Comparison of ENCODE assay signal across 7 mouse cellular contexts in genomic region chr16:93938400-93938846, GRCm38 (mm10). TPM values are rescaled to one million over a fixed set of nuclear protein-coding genes. Genes with fewer than 3 reads are reported as not detected.
DNase-seq lines count a peak whose midpoint lies in the region; ATAC-seq and TF ChIP-seq lines count a peak whose summit lies in the region.

No protein-coding gene starts in this region.

- CTCF ChIA-PET in Patski (lab: Charles Lee) = interaction anchor here (0.7 to 2.1 kb wide), 21 partner anchors 9 to 408 kb away, joined by 3 to 22 read pairs (median 4); no protein-coding TSS in a partner anchor

- H3K27ac ChIP-seq in forebrain, embryonic 13.5 days = no peak overlapping the region
- no peak overlapping the region for H3K27ac ChIP-seq in hindbrain, embryonic 13.5 days

- intact Hi-C loops in left cerebral cortex, postnatal 25 days (cut with DNase I) = loop anchor here (1.0 to 5.0 kb wide), 2 partner anchors 74 to 320 kb away; no protein-coding TSS in a partner anchor

- peaks cover 2% of the 10 kb centered on the region for H3K27me3 ChIP-seq in Patski
- peaks cover 40% of the 10 kb centered on the region for H3K27me3 ChIP-seq in forebrain, embryonic 13.5 days
- H3K27me3 ChIP-seq in hindbrain, embryonic 13.5 days = peaks cover 52% of the 10 kb centered on the region

- peak; percentile 89 for TF ChIP-seq CTCF in Patski (IDR thresholded peaks at IDR 0.05)

- in situ Hi-C loops in Patski (cut with MboI; ENCODE audit: low pct_unique_long_range_greater_than_20kb) = no loop called here

- peak overlapping the region; percentile 50; the same call in 1 of the 2 replicates for H3K9ac ChIP-seq in forebrain, embryonic 13.5 days
- H3K9ac ChIP-seq in hindbrain, embryonic 13.5 days = no peak overlapping the region; the same call in 1 of the 2 replicates

- WGBS in forebrain, embryonic 13.5 days = 13% methylated on average over 16 of the region's 16 CpGs
- WGBS in hindbrain, embryonic 13.5 days = 15% methylated on average over 16 of the region's 16 CpGs

- peak overlapping the region; percentile 56 for H3K4me2 ChIP-seq in forebrain, embryonic 13.5 days
- H3K4me2 ChIP-seq in hindbrain, embryonic 13.5 days = peak overlapping the region; percentile 49

- ATAC-seq in Patski = no peak
- ATAC-seq in forebrain, embryonic 13.5 days = no peak
- no peak for ATAC-seq in hindbrain, embryonic 13.5 days (ENCODE audit: low FRiP score)
- peak; percentile 71 for ATAC-seq in megakaryocyte progenitor cell, adult 5-6 weeks (replicated peaks; ENCODE audit: poor library complexity)

- 0 out of 2 replicates have a peak, but pooled peaks cover 2% of the 10 kb centered on the region for H3K4me1 ChIP-seq in forebrain, embryonic 13.5 days
- peaks cover 6% of the 10 kb centered on the region; the same call in 1 of the 2 replicates for H3K4me1 ChIP-seq in hindbrain, embryonic 13.5 days (replicated peaks)

- H3K4me3 ChIP-seq in forebrain, embryonic 13.5 days = peak overlapping the region; percentile 30; the same call in 1 of the 2 replicates
- peak overlapping the region; percentile 25; the same call in 1 of the 2 replicates for H3K4me3 ChIP-seq in hindbrain, embryonic 13.5 days

- POLR2A ChIA-PET in Patski (lab: Charles Lee) = no interaction called here

- no peaks in the 10 kb centered on the region for H3K36me3 ChIP-seq in forebrain, embryonic 13.5 days (ENCODE audit: poor library complexity, severe bottlenecking)
- H3K36me3 ChIP-seq in hindbrain, embryonic 13.5 days = no peaks in the 10 kb centered on the region

- DNase-seq in Patski (ENCODE audit: low read depth, low spot score) = no peak
- DNase-seq in c-Kit-negative CD71-positive TER-119-positive erythroid progenitor cells, embryonic 14.5 days (ENCODE audit: low read depth, low spot score) = peak; percentile 48
- peak; percentile 54 to 72 for DNase-seq in left cerebral cortex, postnatal 25 days (ENCODE audit: low spot score in 2 of 2)
- DNase-seq in spleen, adult 12 weeks (ENCODE audit: low spot score) = peak; percentile 56

- H3K9me3 ChIP-seq in forebrain, embryonic 13.5 days (replicated peaks) = no peaks in the 10 kb centered on the region
- H3K9me3 ChIP-seq in hindbrain, embryonic 13.5 days = no peaks in the 10 kb centered on the region

RNA-seq across cellular contexts. Expression of gene Chaf1b, which starts 54.7 kb away (rescaled TPM):
- 32.1 TPM for polyA plus RNA-seq in Patski (2021)
- 70.0 and 74.4 TPM in 2 replicates for polyA plus RNA-seq in forebrain, embryonic 13.5 days (2015; fragmentation: Nextera tagmentation; extraction: Ambion mirVana)
- polyA plus RNA-seq in hindbrain, embryonic 13.5 days (2015; fragmentation: Nextera tagmentation; extraction: Ambion mirVana) = 21.4 and 26.5 TPM in 2 replicates
- 1 to 10 TPM in 1 of 2 experiments, under 1 TPM in 1; 0.78 to 1.4 TPM for total RNA-seq in left cerebral cortex, postnatal 25 days (2021)
- total RNA-seq in megakaryocyte progenitor cell, adult 5-6 weeks (2015) = 38.3 and 49.3 TPM in 2 replicates
- total RNA-seq in megakaryocyte progenitor cell, adult 5-6 weeks (2017) = 51.5 and 51.6 TPM in 2 replicates
